Mouse (Mus musculus): ENCODE data around the gene Pcif1.

- TF ChIP-seq TCF12 (IDR thresholded peaks at IDR 0.05; ENCODE audit: insufficient read depth, poor library complexity, severe bottlenecking) (no peak), POLR2A (IDR thresholded peaks at IDR 0.05; ENCODE audit: insufficient read length, low read depth) (no peak), MYOG (IDR thresholded peaks at IDR 0.05; ENCODE audit: control insufficient read depth in 1 of 3, insufficient read depth in 1 of 3, insufficient read length in 2 of 3, low read depth in 2 of 3) (no peak)
Measured at GRCm38 (mm10) chr2:164899723-164900459, 20.8 kb downstream of the Pcif1 start.
